Mouse (Mus musculus): ENCODE results near the gene Plekha5.

Plekha5 gene

DNA sequence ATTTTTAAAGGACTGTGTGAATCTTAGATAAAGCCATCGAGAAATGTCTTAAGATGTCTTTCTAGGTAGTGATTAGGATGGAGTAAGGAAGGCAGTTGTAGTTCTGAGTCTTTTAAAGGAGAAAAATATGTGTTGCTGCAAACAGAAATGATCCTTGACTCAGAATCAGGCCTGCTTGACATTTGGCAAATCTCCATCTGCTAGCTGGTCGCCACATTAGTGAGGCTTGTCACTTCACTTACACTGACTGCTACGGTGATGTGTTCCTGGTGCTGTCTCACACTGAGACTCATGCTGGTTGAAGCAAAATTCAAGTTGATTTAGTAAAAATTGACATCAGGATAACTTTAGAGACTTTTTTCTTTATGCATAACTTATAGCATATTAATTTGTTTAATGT lies 32.0 kb downstream of the Plekha5 start:
- DNase-seq (ENCODE audit: low read depth, low spot score) = no peak

DNA sequence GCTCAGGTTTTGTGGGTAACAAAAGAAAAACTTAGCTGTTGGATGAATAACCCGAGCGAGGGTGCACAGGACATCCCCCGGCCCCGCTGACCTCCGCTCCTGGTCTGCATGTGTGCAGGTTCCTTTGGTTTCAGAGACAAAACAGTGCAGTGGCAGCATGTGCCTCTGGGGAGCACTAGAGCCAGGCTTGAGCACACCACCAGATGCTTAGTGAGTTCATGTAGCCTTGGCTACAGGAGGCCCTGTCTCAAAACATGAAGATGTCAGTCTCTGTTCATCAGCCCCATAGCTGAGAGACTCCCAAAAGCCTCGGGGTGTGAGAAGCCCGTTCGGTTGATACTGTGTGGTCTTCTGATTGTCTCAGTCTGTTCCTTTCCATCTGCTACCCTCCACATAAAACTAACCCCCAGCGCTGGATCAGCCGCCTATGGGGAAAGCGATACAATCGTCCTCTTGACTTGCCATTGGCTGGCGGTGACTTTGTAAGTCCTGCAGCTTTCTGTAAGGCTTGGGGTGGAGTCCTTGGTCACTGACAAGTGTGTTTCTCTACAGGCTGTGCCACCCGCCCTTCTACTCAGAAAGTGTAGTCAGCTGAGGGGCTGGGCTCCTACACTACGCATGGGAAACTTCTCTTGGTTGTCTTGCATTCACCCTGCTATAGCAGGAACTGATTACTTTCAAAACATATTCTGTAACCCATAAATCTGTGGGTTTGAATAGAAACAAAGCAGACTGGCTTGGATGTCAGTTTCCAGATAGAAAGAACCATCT lies 32.7 kb downstream of the Plekha5 start:
- DNase-seq (ENCODE audit: low read depth, low spot score) = peak; percentile 67

DNA sequence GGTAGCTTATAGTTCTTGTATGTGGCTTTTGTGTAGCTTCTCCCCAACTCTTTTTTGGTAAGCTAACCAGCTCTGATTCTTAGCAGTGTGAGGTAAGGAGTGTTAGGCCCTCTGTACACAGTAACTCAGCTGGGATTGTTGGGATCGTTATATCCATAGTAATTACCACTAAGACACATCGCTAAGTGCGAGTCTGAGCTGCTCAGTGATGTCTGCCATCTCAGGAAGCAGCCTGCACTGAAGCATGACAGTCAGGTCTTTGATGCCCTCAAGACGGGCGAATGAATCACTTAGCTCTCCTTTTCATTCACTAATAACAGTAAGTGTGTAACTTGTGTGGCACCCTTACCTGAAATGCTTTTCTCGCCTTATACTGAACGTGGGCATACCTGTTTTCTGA lies 36.5 kb downstream of the Plekha5 start:
- no peak for DNase-seq (ENCODE audit: low read depth, low spot score)

DNA sequence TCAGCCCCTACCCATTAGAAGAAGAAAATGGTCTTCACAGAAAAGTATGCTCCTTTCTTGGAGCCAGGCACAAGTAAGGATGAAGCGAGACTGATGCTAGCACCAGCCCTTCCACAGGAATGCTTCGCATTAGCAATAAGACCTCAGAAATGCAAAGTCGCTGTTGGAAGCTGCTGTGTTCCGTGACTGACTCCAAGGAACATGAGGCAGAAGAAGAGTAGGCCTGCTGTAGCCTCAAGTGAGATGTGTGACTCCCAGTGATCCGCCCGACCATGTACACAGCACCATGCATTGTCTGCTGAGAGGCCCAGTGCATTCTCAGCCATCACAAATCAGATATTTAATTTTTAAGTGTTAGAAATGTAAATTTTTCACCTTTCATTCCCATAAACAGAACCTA lies 41.0 kb downstream of the Plekha5 start:
- DNase-seq (ENCODE audit: low read depth, low spot score) = no peak

DNA sequence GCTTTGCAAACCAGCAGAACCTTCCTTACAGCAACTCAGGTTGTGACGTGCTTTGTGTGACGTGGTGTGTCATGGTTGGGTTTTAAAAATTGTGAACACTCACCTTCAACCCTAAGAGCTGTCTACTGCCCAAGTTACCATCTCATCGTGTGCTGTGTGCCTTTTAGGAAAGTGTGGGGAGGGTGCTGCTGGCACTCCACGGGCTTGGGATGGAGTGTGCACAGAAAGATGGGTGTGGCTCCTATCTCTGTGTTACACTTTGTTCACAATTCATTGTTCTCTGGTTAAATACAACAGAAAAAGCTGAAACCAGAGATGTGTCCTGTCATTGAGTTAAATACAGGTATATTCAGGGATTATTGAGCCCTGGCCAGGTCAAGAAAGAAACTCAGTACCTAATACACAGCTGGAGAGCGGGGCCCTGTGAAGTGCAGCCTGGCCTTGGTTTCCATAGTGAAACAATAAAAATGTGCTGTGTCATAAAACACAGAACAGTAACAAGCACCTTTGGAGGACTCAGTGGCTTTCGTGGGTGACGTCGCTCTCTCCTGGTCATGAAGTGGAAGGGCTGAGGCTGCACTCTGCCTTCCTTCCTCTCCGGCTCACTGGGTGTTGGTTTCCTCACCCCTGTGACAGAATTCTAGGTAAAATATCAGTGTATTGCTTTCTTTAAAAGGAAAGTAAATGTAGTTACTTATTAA lies 42.2 kb downstream of the Plekha5 start:
- DNase-seq (ENCODE audit: low read depth, low spot score) = peak; percentile 43

DNA sequence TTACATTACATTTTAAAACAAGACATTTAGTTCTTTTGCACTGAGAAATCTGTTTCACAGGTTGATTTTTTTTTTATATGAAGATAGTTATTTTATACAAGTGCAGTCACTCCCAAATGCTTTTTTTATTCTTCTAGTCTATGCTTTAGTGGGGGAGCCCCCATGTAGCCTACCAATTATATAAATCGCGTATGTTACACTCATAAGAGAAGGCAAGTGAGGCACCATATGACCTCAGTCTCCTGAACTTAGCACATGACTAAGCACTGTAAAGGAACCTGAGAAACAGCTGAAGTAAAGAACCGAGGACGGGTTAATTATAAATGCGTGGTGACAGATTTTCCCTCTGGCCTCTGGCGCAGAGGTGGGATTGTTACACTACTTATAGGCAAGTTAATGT lies 43.0 kb downstream of the Plekha5 start:
- no peak for DNase-seq (ENCODE audit: low read depth, low spot score)

DNA sequence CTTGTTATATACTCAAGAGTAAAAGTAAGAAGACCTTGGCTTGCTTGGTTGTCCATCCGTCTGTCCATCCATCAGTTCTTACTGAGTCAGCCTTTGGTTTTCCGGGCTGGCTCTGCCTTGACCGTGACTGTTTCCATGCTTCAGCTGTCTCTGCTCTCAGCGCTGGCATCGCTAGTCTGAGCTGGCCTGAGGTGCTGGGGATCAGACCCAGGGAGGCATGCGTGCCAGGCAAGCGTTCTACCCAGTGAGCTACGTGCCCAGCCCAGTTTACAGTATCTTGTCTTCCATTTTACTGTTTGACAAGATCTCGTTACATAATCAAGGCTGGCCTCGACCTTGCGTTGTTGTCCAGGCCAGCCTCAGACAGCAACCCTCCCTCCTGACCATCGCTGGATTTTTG lies 44.0 kb downstream of the Plekha5 start:
- no peak for DNase-seq (ENCODE audit: low read depth, low spot score)

DNA sequence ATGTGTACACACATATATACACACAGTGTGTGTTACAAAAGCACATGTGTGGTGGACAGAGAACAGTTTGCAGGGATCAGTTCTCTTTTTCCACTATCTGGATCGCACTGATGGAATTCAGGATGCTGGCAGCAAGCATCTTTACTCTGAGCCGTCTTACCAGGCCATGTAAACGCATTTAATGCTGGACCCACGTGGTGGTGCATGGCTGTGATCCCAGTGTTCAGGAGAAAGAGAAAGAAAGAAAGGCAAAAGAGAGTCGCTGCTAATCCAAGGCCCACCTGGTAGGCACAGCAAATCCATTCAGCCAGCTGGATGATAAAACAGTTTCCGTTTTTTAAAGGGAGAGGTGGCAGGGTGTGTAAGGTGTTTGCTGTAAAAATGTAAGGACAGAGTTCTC lies 45.9 kb downstream of the Plekha5 start:
- DNase-seq (ENCODE audit: low read depth, low spot score) = no peak

DNA sequence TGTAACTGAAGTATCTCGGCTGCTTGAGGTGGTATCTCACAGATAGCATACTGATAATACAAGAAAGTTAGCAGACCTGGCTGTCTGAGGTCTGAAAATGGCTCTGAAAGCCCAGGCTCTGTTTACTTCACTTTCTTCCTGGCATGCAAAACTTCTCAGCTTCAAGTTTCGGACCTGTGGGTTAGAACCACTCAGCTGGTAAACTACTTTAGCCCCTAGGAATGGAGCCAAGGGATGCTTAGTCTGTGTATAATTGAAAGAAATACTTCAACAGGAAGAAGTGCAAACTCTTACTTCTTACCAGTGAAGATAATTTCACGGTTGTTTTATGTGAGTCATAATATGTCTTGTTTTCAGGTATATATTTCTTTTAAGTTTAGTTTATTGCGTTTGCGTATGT lies 47.9 kb downstream of the Plekha5 start:
- no peak for DNase-seq (ENCODE audit: low read depth, low spot score)

DNA sequence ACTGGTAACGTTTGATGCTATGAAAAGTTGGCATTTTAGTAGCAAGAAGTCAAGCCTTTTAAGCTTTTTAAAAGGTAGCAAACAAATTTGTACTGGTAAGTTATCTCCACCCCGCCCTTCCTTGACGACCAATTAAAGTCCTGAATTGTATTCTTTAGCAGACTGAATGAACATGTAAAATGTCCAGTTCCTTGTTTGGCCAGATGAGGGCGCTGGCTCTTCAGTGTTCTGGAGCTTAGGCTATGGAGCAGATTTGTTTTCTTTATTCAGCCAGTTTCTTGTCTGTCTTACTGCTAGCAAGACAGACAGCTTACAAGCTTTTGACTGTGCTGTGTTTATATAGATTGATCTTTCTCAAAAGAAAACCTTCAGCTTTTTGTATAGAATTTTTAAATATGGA lies 48.5 kb downstream of the Plekha5 start:
- peak; percentile 88 for DNase-seq (ENCODE audit: low read depth, low spot score)

DNA sequence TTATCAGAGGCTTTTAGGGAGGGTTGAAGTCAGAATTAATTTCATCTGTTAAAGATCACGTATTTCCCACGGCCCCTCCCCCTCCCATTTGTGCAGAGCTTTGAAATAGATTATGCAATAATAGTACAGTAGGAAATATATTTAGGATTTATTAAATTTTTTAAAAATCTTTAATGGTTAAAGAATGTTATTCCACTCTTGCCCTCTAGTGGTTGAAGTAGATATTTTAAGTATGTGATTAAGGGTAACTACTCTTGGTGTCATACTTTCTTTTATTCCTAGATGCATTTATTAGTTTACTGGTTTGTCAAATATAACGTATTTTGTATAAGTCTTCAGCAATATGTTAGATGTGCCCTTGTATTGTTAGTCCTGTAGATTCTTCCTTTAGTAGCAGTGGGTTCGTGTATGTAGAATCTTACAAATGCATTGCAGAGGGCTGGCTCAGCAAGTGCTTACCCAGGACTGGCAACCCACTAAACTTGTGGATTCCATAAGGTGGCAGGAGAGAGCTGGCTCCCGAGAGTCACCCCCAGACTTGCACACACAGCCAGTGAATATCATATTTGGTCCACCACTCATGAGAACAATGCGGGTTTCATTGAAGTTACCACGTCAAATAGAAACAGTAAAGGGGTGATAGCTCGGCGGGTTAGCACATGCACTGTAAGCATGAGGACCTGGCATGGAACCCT lies 51.7 kb downstream of the Plekha5 start:
- no peak for DNase-seq (ENCODE audit: low read depth, low spot score)

DNA sequence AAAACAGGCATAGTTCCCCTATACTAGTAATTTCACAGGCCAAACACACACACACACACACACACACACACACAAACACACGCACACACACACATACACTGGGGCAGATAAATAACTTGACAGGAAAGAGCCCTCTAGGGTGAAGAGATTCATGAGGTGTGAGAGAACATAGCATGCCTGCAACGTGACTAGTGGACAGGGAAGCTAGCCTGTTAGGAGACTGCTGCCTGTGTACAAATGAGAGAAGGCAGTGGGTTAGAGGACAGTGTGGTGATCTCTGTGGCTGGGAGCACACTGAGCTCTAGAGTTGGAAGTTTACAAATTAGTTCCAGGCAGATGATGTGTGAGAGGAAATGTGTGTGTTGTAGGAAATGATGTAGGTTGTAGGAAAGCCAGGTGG lies 53.1 kb downstream of the Plekha5 start:
- DNase-seq (ENCODE audit: low read depth, low spot score) = no peak

DNA sequence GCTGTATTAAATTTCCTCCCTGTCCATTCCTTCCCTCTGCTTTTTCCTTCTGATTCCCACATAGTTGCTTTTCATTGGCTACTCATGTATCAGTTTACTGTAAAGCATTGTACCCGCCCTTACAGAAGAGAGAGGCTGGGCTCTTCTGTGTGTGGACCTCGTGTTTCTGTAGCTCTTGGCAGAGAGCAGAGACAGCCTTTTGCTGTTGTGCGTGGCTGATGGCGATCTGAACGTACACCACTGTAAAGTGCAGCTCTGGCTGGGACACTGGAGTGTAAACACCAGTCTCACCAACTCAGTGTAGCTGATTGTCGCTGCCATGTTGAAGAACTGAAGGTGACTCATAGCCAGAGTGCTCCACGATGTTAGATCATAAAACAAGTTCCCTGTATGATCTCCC lies 54.2 kb downstream of the Plekha5 start:
- DNase-seq (ENCODE audit: low read depth, low spot score) = no peak

DNA sequence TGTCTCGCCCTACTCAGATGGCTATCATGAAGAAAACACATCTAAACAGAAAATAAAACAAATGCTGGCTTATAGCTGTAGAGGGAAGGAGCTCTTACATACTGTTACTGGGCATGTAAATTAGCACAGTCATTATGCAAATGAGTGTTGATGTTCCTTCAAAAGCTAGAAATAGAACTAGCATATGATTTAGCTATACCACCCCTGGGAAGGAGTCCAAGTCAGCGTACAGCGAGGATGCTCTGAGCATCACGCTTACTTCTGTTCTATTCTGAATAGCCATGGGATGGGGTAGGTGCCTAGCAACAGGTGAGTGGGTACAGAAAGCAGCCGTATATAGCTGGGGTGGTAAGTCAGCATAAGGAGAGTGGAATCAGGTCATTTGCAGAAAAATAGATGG lies 55.1 kb downstream of the Plekha5 start:
- DNase-seq (ENCODE audit: low read depth, low spot score) = no peak

DNA sequence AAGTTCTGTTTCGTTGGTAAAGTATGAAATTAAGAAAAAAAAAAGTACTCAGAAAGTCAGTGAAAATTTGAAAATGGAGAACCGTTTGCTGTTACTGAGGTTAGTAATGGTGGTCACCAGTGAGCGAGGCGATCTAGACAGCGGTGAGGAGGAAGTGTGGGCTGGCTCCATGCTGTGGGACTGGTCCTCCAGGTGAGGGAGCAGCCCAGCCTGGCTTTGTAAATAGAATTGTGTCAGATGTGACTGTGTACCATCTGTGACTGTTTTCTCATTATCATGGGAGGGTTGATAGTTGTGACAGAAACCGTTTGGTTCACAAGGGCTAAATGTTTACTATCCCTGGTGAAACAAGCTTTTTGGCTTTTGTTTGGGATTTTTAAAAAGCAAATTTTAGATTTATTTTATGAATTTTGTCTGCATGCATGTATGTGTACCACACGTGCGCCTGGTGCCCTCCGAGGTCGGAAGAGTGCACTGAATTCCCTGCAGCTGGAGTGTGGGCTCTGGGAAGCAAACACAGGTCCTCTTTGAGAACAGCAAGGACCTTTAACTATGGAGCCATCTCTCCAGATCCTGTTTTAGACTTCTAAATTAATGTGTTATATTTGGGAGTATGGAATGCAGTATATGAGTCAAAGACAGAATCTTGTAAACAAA lies 56.7 kb downstream of the Plekha5 start:
- no peak for DNase-seq (ENCODE audit: low read depth, low spot score)

DNA sequence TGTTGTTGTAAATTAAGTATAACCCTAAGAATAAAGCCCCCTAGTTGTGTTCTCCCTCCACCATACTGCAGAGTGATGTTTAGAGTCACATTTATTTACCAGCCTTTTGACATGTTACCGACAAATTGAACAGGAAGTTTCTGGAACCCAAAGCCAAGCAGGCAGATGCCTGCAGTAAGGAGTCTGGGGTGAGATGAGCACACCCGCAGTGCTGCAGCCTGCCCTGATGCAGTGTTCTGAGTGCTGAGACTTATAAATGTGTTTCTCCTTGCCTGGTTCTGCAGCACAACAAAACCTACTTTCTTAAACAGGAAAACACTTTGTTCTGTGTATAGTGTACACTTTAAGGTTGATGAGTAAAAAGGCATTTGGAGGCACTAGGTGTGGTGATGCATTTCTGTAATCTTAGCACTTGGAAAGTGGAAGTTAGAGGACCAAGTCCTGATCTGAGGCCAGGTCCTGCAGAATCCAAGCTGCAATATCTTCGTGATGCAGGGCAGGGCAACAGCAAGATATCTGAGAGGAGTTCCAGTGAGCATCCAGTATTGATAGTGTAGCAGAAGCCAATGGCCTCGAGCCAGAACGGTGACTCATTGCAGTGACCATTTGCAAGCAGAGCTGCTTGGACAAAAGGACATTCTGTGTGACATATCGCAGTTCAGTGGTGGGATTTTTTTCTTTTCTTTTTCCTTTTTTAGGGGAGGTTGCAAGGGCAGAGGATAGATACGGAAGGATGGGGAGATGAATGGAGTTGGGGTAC lies 58.0 kb downstream of the Plekha5 start:
- no peak for DNase-seq (ENCODE audit: low read depth, low spot score)

DNA sequence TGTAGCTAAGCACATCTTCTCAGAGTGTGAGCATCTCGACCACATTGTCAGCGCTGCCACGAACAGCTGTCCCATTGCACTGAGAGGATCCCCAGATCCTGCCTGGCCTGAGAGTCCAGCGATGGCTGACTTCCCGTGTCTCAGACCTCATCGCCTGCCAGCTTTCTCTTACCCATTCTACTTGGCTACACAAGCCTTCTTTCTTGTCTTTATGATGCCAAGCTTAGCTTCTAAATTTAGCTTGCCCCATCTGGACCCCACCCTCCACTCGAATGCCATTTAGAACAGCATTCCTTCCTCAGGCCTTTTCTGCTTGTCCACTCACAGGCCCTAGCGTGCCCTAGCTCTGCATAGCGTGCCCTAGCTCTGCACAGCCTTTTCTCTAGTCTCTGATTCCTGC lies 60.3 kb downstream of the Plekha5 start:
- no peak for DNase-seq (ENCODE audit: low read depth, low spot score)

DNA sequence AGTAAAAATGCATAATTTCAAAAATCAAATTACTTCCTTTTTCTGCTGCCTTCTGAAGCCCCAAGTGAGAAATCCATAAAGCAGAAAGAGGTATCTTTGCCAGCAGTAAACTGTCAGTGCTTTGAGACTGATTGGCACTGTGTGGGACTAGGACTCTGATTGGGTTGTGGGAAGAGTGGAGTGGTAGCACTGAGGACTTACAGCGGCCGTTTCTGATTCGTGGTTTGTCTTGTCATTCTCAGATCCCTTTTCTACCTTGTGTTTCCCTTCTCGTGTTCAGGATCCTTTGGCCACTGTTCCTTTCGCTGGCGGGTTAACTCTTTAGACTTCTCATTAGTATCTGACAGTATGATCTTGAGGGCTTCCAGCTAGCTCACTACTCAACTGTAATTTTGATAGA lies 61.8 kb downstream of the Plekha5 start:
- DNase-seq (ENCODE audit: low read depth, low spot score) = no peak

DNA sequence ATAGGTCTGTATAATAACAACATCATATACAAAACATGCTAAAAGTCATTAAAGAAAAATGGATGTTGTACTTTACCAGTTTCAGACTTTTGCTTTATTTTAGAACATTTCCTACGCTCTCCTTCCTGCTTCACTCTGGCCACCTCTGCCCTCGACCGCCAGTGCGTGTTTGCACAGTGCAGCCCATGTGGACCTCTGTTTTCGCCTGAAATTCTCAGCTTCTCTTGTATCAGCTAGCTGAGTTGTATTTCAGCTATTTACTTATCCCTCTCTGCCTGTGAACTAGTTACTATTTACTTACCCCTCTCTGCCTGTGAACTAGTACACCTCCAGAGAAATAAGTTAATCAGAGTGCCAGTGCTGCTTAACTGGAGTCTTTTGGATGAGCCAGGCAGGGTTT lies 62.8 kb downstream of the Plekha5 start:
- DNase-seq (ENCODE audit: low read depth, low spot score) = no peak

DNA sequence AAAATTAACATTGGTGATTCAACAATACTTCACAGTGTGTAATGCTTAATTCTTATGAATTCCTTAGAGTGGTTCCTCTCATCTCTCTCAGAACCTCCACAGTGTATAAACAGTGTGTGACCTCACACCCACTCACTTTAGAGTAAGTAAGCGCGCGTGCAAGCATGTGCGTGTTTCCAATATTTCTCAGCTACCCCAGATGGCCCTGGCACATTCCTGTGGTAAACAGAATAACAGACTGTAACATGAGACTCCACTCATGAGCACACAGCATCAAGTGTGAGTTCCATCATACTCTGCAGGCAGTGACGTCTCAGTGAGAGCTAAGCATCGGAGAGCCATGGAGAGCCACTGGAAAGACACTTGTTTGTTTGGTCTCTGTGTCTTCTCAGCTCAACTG lies 63.6 kb downstream of the Plekha5 start:
- no peak for DNase-seq (ENCODE audit: low read depth, low spot score)

DNA sequence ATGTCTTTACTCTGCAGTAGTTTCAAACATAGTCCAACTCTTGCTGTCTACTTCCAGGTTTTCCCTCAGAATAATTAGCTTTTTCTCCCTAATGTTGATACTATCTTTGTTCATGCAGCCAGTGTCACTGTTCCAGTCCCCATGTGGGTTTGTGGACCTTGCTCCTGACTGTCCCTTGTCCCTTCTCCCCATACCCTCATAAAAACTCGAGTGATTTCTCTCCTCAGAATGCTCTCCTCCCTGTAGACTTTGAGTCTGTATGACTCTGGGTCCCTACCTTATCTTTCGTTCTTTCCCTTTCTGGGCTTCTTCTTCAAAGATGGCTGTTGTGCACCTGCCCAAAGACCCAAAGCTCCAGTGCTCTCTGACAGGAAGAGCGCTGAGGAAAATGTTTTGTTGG lies 64.8 kb downstream of the Plekha5 start:
- DNase-seq (ENCODE audit: low read depth, low spot score) = no peak

DNA sequence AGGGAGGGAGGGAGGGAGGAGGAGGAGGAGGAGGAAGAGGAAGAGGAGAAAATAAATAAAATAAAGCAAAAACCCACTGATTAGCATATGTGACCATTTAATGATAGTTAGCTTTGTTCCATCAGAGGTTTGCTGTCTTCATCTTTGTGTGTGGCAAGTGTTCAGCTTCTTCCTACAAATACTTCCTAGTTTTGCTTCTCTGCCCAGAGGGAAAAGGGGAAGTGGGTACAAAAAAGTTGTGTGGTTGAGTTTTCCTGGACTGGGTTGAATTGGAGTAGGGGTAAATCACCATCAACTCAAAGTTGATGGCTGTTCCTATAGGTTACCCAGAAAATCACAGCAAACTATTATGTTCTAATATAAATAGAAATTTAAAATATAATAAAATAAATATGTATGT lies 65.7 kb downstream of the Plekha5 start:
- DNase-seq (ENCODE audit: low read depth, low spot score) = no peak

Measured in R1 (cell line).